Mouse (Mus musculus) neural tube, embryonic 15.5 days (tissue): ENCODE measurements at regions not wholly inside any gene's neighbourhood (a gene's known extent, or its start where the extent isn't known, plus 50 kb on each side); places are given as distances from the start of the nearest gene placed in this dataset.

Source experiments
- ATAC-seq: fragments of 200-750 bp; cut with Nextera tagmentation; 2 replicates; pipeline ENCODE4 v1.8.0; 2017; ENCODE audit warnings: mild to moderate bottlenecking, moderate TSS enrichment, moderate library complexity; ENCODE audit not compliant: low FRiP score
- H3K27ac ChIP-seq: fragments of 300-500 bp; sonication (generic); replicated peaks from 2 replicates; pipeline ENCODE4 v1.5.1; 2015; ENCODE audit warnings: mild to moderate bottlenecking, inconsistent platforms
- H3K27me3 ChIP-seq: fragments of 300-500 bp; sonication (generic); replicated peaks from 2 replicates; pipeline ENCODE4 v1.6.1; 2015; ENCODE audit warnings: inconsistent platforms
- H3K36me3 ChIP-seq: fragments of 300-500 bp; sonication (generic); 2 replicates; pipeline ENCODE4 v1.6.1; 2015; ENCODE audit warnings: inconsistent platforms
- H3K4me1 ChIP-seq: fragments of 300-500 bp; sonication (generic); 2 replicates; pipeline ENCODE4 v1.6.1; 2015; ENCODE audit warnings: inconsistent platforms
- H3K4me2 ChIP-seq: fragments of 300-500 bp; sonication (generic); 2 replicates; pipeline ENCODE4 v1.6.1; 2015; ENCODE audit warnings: inconsistent platforms, mild to moderate bottlenecking, moderate library complexity
- H3K4me3 ChIP-seq: fragments of 300-500 bp; sonication (generic); replicated peaks from 2 replicates; pipeline ENCODE4 v1.5.1; 2015; ENCODE audit warnings: mild to moderate bottlenecking, inconsistent platforms
- H3K9ac ChIP-seq: fragments of 300-500 bp; sonication (generic); replicated peaks from 2 replicates; pipeline ENCODE4 v1.6.1; 2015; ENCODE audit warnings: mild to moderate bottlenecking, inconsistent platforms
- H3K9me3 ChIP-seq: fragments of 300-500 bp; sonication (generic); replicated peaks from 2 replicates; pipeline ENCODE4 v1.6.1; 2016; ENCODE audit warnings: inconsistent platforms
- WGBS: fragments of 180-500 bp; shearing (Covaris S2); methylation state at CpG from one replicate; pipeline ENCODE4 v1.1.7; 2015; ENCODE audit warnings: mixed read lengths; 5-methylcytosine and 5-hydroxymethylcytosine counted together

GRCm38 (mm10) chr13:107107572-107107971 is 85.6 kb upstream of the Kif2a start:
- H3K9ac ChIP-seq, result no peak overlapping the region
- no peaks in the 10 kb centered on the region for H3K9me3 ChIP-seq
- no peak overlapping the region for H3K4me3 ChIP-seq
- no peaks in the 10 kb centered on the region for H3K36me3 ChIP-seq
- H3K27me3 ChIP-seq, result no peaks in the 10 kb centered on the region
- ATAC-seq, result no peak
- H3K4me2 ChIP-seq, result peak overlapping the region; percentile 22
- 46% methylated on average over 9 of the region's 9 CpGs for WGBS
- H3K4me1 ChIP-seq, result peaks cover 6% of the 10 kb centered on the region; the same call in 1 of the 2 replicates
- no peak overlapping the region for H3K27ac ChIP-seq

- ATAC-seq, result no peak
- WGBS, result 73% methylated on average over 1 of the region's 1 CpGs
- H3K27ac ChIP-seq, result no peak overlapping the region
Measured at GRCm38 (mm10) chr13:107105510-107105909, 83.6 kb upstream of the Kif2a start.

GRCm38 (mm10) chr13:107101598-107101997 is 79.7 kb upstream of the Kif2a start:
- peak; percentile 74 for ATAC-seq
- H3K27me3 ChIP-seq, result no peaks in the 10 kb centered on the region
- 29% methylated on average over 13 of the region's 13 CpGs for WGBS
- H3K36me3 ChIP-seq, result no peaks in the 10 kb centered on the region
- H3K9ac ChIP-seq, result no peak overlapping the region
- H3K27ac ChIP-seq, result no peak overlapping the region
- no peaks in the 10 kb centered on the region for H3K4me1 ChIP-seq
- H3K4me2 ChIP-seq, result peak overlapping the region; percentile 7
- H3K9me3 ChIP-seq, result no peaks in the 10 kb centered on the region
- no peak overlapping the region for H3K4me3 ChIP-seq

More at GRCm38 (mm10) chr13:107105510-107105909, 83.6 kb upstream of the Kif2a start:
- Histone ChIP-seq H3K4me2 (no peak overlapping the region), H3K9ac (no peak overlapping the region), H3K4me3 (no peak overlapping the region), H3K4me1 (peaks cover 6% of the 10 kb centered on the region; the same call in 1 of the 2 replicates), H3K27me3 (no peaks in the 10 kb centered on the region), H3K36me3 (no peaks in the 10 kb centered on the region), H3K9me3 (no peaks in the 10 kb centered on the region)

GRCm38 (mm10) chr13:107100852-107101325 is 79.0 kb upstream of the Kif2a start:
- Histone ChIP-seq H3K4me1 (no peaks in the 10 kb centered on the region), H3K4me2 (no peak overlapping the region), H3K27me3 (no peaks in the 10 kb centered on the region), H3K4me3 (no peak overlapping the region), H3K27ac (no peak overlapping the region), H3K9me3 (no peaks in the 10 kb centered on the region), H3K9ac (no peak overlapping the region), H3K36me3 (no peaks in the 10 kb centered on the region)
- WGBS, result 79% methylated on average over 6 of the region's 6 CpGs
- no peak for ATAC-seq

- H3K27me3 ChIP-seq, result no peaks in the 10 kb centered on the region
- no peaks in the 10 kb centered on the region for H3K9me3 ChIP-seq
- ATAC-seq, result no peak
- no peak overlapping the region for H3K4me2 ChIP-seq
- H3K36me3 ChIP-seq, result no peaks in the 10 kb centered on the region
- 65% methylated on average over 3 of the region's 3 CpGs for WGBS
- H3K27ac ChIP-seq, result no peak overlapping the region
- no peaks in the 10 kb centered on the region for H3K4me1 ChIP-seq
- H3K9ac ChIP-seq, result no peak overlapping the region
- no peak overlapping the region for H3K4me3 ChIP-seq
Measured at GRCm38 (mm10) chr13:107100116-107100515, 78.2 kb upstream of the Kif2a start.

- WGBS, result 94% methylated on average over 4 of the region's 4 CpGs
- H3K9ac ChIP-seq, result no peak overlapping the region
- H3K27me3 ChIP-seq, result no peaks in the 10 kb centered on the region
- no peak for ATAC-seq
- H3K4me3 ChIP-seq, result no peak overlapping the region
- no peak overlapping the region for H3K27ac ChIP-seq
- no peak overlapping the region for H3K4me2 ChIP-seq
- no peaks in the 10 kb centered on the region for H3K4me1 ChIP-seq
- no peaks in the 10 kb centered on the region for H3K9me3 ChIP-seq
- no peaks in the 10 kb centered on the region for H3K36me3 ChIP-seq
Measured at GRCm38 (mm10) chr13:107097005-107097404, 75.1 kb upstream of the Kif2a start.

- no peaks in the 10 kb centered on the region for H3K27me3 ChIP-seq
- no peak for ATAC-seq
- 81% methylated on average over 11 of the region's 11 CpGs for WGBS
- no peaks in the 10 kb centered on the region for H3K36me3 ChIP-seq
- H3K27ac ChIP-seq, result no peak overlapping the region
- no peaks in the 10 kb centered on the region for H3K9me3 ChIP-seq
- no peak overlapping the region for H3K4me2 ChIP-seq
- no peak overlapping the region for H3K4me3 ChIP-seq
- H3K9ac ChIP-seq, result no peak overlapping the region
- H3K4me1 ChIP-seq, result no peaks in the 10 kb centered on the region
Measured at GRCm38 (mm10) chr13:107094976-107095716, 73.2 kb upstream of the Kif2a start.

- WGBS, result 79% methylated on average over 11 of the region's 11 CpGs
- no peaks in the 10 kb centered on the region for H3K9me3 ChIP-seq
Measured at GRCm38 (mm10) chr13:107094487-107094886, 72.6 kb upstream of the Kif2a start.

GRCm38 (mm10) chr13:107093683-107094082 is 71.8 kb upstream of the Kif2a start:
- Histone ChIP-seq H3K4me2 (no peak overlapping the region), H3K9me3 (no peaks in the 10 kb centered on the region), H3K36me3 (no peaks in the 10 kb centered on the region), H3K4me3 (no peak overlapping the region), H3K4me1 (no peaks in the 10 kb centered on the region), H3K27me3 (no peaks in the 10 kb centered on the region), H3K9ac (no peak overlapping the region), H3K27ac (no peak overlapping the region)
- WGBS, result 88% methylated on average over 2 of the region's 2 CpGs
- ATAC-seq, result no peak

More at GRCm38 (mm10) chr13:107094487-107094886, 72.6 kb upstream of the Kif2a start:
- no peak overlapping the region for H3K4me2 ChIP-seq
- no peak overlapping the region for H3K4me3 ChIP-seq
- no peak overlapping the region for H3K27ac ChIP-seq
- no peak overlapping the region for H3K9ac ChIP-seq
- no peaks in the 10 kb centered on the region for H3K4me1 ChIP-seq
- H3K36me3 ChIP-seq, result no peaks in the 10 kb centered on the region
- no peak for ATAC-seq
- H3K27me3 ChIP-seq, result no peaks in the 10 kb centered on the region

- Histone ChIP-seq H3K4me2 (no peak overlapping the region), H3K27me3 (no peaks in the 10 kb centered on the region), H3K9me3 (no peaks in the 10 kb centered on the region), H3K9ac (no peak overlapping the region), H3K36me3 (no peaks in the 10 kb centered on the region), H3K4me3 (no peak overlapping the region), H3K4me1 (no peaks in the 10 kb centered on the region), H3K27ac (no peak overlapping the region)
- ATAC-seq, result no peak
- 57% methylated on average over 1 of the region's 1 CpGs for WGBS
Measured at GRCm38 (mm10) chr13:107088198-107088597, 66.3 kb upstream of the Kif2a start.

- Histone ChIP-seq H3K27ac (no peak overlapping the region), H3K9ac (no peak overlapping the region), H3K4me2 (no peak overlapping the region), H3K27me3 (no peaks in the 10 kb centered on the region), H3K36me3 (no peaks in the 10 kb centered on the region), H3K9me3 (no peaks in the 10 kb centered on the region), H3K4me3 (no peak overlapping the region), H3K4me1 (no peaks in the 10 kb centered on the region)
- 77% methylated on average over 6 of the region's 6 CpGs for WGBS
- no peak for ATAC-seq
Measured at GRCm38 (mm10) chr13:107087355-107087754, 65.4 kb upstream of the Kif2a start.

GRCm38 (mm10) chr13:107078085-107078484 is 56.2 kb upstream of the Kif2a start:
- peaks cover 6% of the 10 kb centered on the region for H3K4me1 ChIP-seq
- H3K4me3 ChIP-seq, result no peak overlapping the region
- no peaks in the 10 kb centered on the region for H3K36me3 ChIP-seq
- no peak overlapping the region for H3K4me2 ChIP-seq
- H3K27me3 ChIP-seq, result no peaks in the 10 kb centered on the region
- WGBS, result 84% methylated on average over 1 of the region's 1 CpGs
- H3K9ac ChIP-seq, result no peak overlapping the region
- H3K9me3 ChIP-seq, result no peaks in the 10 kb centered on the region
- no peak overlapping the region for H3K27ac ChIP-seq
- no peak for ATAC-seq
